Mouse (Mus musculus) heart, postnatal 36 days (tissue): Measurements from ENCODE around the gene Lsamp. TPM values are rescaled to one million over a fixed set of nuclear protein-coding genes. Genes with fewer than 3 reads are reported as not detected.

Experiments used
- DNase-seq, 2 experiments: peaks; one replicate each; pipeline ENCODE4 v3.0.0; 2021 to 2022
- intact Hi-C: fragments of 180-260 bp; cut with DNase I; formaldehyde crosslinking; loops from one replicate; pipeline ENCODE4 v1.15.1; 2025
- total RNA-seq, 2 experiments: library from RNA; stranded (reverse); gene quantifications; 2 replicates each; pipeline ENCODE4 v1.2.3; 2021

Lsamp gene
- total RNA-seq, 2 experiments from 2014 or later: 1.1 to 2.0 TPM

- intact Hi-C loops: no loop called here
- DNase-seq: no peak
Measured at GRCm38 (mm10) chr16:40897768-40898327, 913.7 kb downstream of the Lsamp start.

- intact Hi-C loops: no loop called here
- no peak for DNase-seq
Measured at GRCm38 (mm10) chr16:40907892-40908291, 923.7 kb downstream of the Lsamp start.

GRCm38 (mm10) chr16:40914141-40914540 is 930.0 kb downstream of the Lsamp start:
- no peak for DNase-seq
- intact Hi-C loops: no loop called here

GRCm38 (mm10) chr16:40930596-40930995 is 946.4 kb downstream of the Lsamp start:
- DNase-seq: no peak
- intact Hi-C loops: no loop called here

- intact Hi-C loops: no loop called here
- no peak for DNase-seq
Measured at GRCm38 (mm10) chr16:40942266-40942665, 958.1 kb downstream of the Lsamp start.

GRCm38 (mm10) chr16:40945834-40946233 is 961.7 kb downstream of the Lsamp start:
- intact Hi-C loops: no loop called here
- no peak for DNase-seq

GRCm38 (mm10) chr16:40948013-40948412 is 963.9 kb downstream of the Lsamp start:
- DNase-seq: no peak
- intact Hi-C loops: no loop called here

GRCm38 (mm10) chr16:40959211-40959610 is 975.0 kb downstream of the Lsamp start:
- intact Hi-C loops: no loop called here
- DNase-seq: no peak

- intact Hi-C loops: loop anchor here (10.0 kb wide), 1 partner anchor 226 kb away; no protein-coding TSS in a partner anchor
- DNase-seq: no peak
Measured at GRCm38 (mm10) chr16:40960586-40960985, 976.4 kb downstream of the Lsamp start.

GRCm38 (mm10) chr16:40968088-40968860 is 984.1 kb downstream of the Lsamp start:
- intact Hi-C loops: loop anchor here (5.0 to 10.0 kb wide), 3 partner anchors 233 to 501 kb away; no protein-coding TSS in a partner anchor
- peak; percentile 4 to 41 for DNase-seq

- intact Hi-C loops: no loop called here
- DNase-seq: no peak
Measured at GRCm38 (mm10) chr16:40971382-40971781, 987.2 kb downstream of the Lsamp start.

- intact Hi-C loops: no loop called here
- no peak for DNase-seq
Measured at GRCm38 (mm10) chr16:40974084-40974483, 989.9 kb downstream of the Lsamp start.

GRCm38 (mm10) chr16:40983026-40983425 is 998.9 kb downstream of the Lsamp start:
- DNase-seq: no peak
- intact Hi-C loops: no loop called here

GRCm38 (mm10) chr16:41007569-41007968 is 1023.4 kb downstream of the Lsamp start:
- no peak for DNase-seq
- intact Hi-C loops: no loop called here

GRCm38 (mm10) chr16:41034746-41035145 is 1050.6 kb downstream of the Lsamp start:
- intact Hi-C loops: no loop called here
- DNase-seq: no peak

GRCm38 (mm10) chr16:41041686-41042085 is 1057.5 kb downstream of the Lsamp start:
- no peak for DNase-seq
- intact Hi-C loops: no loop called here

- intact Hi-C loops: no loop called here
- DNase-seq: no peak
Measured at GRCm38 (mm10) chr16:41063270-41063857, 1079.2 kb downstream of the Lsamp start.

GRCm38 (mm10) chr16:41073470-41073869 is 1089.3 kb downstream of the Lsamp start:
- no peak for DNase-seq
- intact Hi-C loops: no loop called here

- intact Hi-C loops: no loop called here
- DNase-seq: no peak
Measured at GRCm38 (mm10) chr16:41088648-41089047, 1104.5 kb downstream of the Lsamp start.

- no peak for DNase-seq
Measured at GRCm38 (mm10) chr16:41090092-41090491, 1105.9 kb downstream of the Lsamp start.

GRCm38 (mm10) chr16:41091259-41091658 is 1107.1 kb downstream of the Lsamp start:
- intact Hi-C loops: no loop called here
- DNase-seq: no peak

More at GRCm38 (mm10) chr16:41090092-41090491, 1105.9 kb downstream of the Lsamp start:
- intact Hi-C loops: no loop called here

- DNase-seq: no peak
Measured at GRCm38 (mm10) chr16:41102805-41103204, 1118.6 kb downstream of the Lsamp start.

More at GRCm38 (mm10) chr16:41102805-41103204, 1118.6 kb downstream of the Lsamp start:
- intact Hi-C loops: no loop called here
